Mouse (Mus musculus) limb, embryonic 14.5 days (tissue): Measurements from ENCODE around the gene Epha10. TPM values are rescaled to one million over a fixed set of nuclear protein-coding genes. Genes with fewer than 3 reads are reported as not detected.
A peak's percentile ranks its signal among the peaks of the same experiment; 100 is the strongest.
"Not testable (repeated sequence)": the region's sequence is repeated elsewhere in the genome, so short reads cannot be mapped to it uniquely, and the experiment has no call there.

Source experiments
- ATAC-seq: fragments of 200-750 bp; cut with Nextera tagmentation; 2 replicates; pipeline ENCODE4 v1.8.0; 2017; ENCODE audit warnings: low read depth, moderate number of reproducible peaks, moderate TSS enrichment; ENCODE audit not compliant: low FRiP score
- DNase-seq: peaks from one replicate; pipeline ENCODE4 v3.0.0-alpha.2; 2015; ENCODE audit warnings: low spot score
- H3K27ac ChIP-seq: fragments of 300-500 bp; sonication (generic); replicated peaks from 2 replicates; pipeline ENCODE4 v1.5.1; 2014; ENCODE audit warnings: low read depth, mild to moderate bottlenecking, low read length, moderate library complexity, mixed read lengths
- H3K27me3 ChIP-seq: fragments of 300-500 bp; sonication (generic); 2 replicates; pipeline ENCODE4 v1.6.1; 2014; ENCODE audit warnings: low read length, mixed read lengths; ENCODE audit not compliant: control insufficient read depth, insufficient read depth
- H3K36me3 ChIP-seq: fragments of 300-500 bp; sonication (generic); 2 replicates; pipeline ENCODE4 v1.6.1; 2014; ENCODE audit warnings: mild to moderate bottlenecking, low read length, moderate library complexity, mixed read lengths; ENCODE audit not compliant: control insufficient read depth, insufficient read depth
- H3K4me1 ChIP-seq: fragments of 300-500 bp; sonication (generic); 2 replicates; pipeline ENCODE4 v1.6.1; 2014; ENCODE audit warnings: antibody characterized with exemption, low read length, mixed read lengths; ENCODE audit not compliant: control insufficient read depth, insufficient read depth
- H3K4me2 ChIP-seq: fragments of 300-500 bp; sonication (generic); replicated peaks from 2 replicates; pipeline ENCODE4 v1.6.1; 2014; ENCODE audit warnings: low read depth, mild to moderate bottlenecking, low read length, moderate library complexity; ENCODE audit not compliant: severe bottlenecking
- H3K4me3 ChIP-seq: fragments of 300-500 bp; sonication (generic); replicated peaks from 2 replicates; pipeline ENCODE4 v1.5.1; 2014; ENCODE audit warnings: low read length
- H3K9ac ChIP-seq: fragments of 300-500 bp; sonication (generic); 2 replicates; pipeline ENCODE4 v1.6.1; 2014; ENCODE audit warnings: mild to moderate bottlenecking, low read depth, low read length, moderate library complexity; ENCODE audit not compliant: severe bottlenecking
- H3K9me3 ChIP-seq: fragments of 300-500 bp; sonication (generic); 2 replicates; pipeline ENCODE4 v1.6.1; 2016; ENCODE audit warnings: low read length; ENCODE audit not compliant: control insufficient read depth
- POLR2A ChIP-seq: fragments of 200-500 bp; IDR thresholded peaks from 2 replicates; pipeline ENCODE4 v1.8.0; 2012; ENCODE audit warnings: inconsistent platforms, mild to moderate bottlenecking, moderate library complexity, borderline replicate concordance; ENCODE audit not compliant: insufficient read depth, insufficient read length; ENCODE audit errors: extremely low read depth
- WGBS: fragments of 180-500 bp; shearing (Covaris S2); extraction: QIAGEN DNeasy Blood & Tissue Kit; methylation state at CpG from one replicate; pipeline ENCODE4 v1.1.7; 2014; 5-methylcytosine and 5-hydroxymethylcytosine counted together
- polyA plus RNA-seq, 2 experiments: library from polyadenylated mRNA; depleted of rRNA in 1 of 2; stranded (reverse) in 1 of 2; unstranded in 1 of 2; fragments of >200 nt; fragmentation: Nextera tagmentation in 1 of 2; extraction: Ambion mirVana in 1 of 2; gene quantifications; 2 replicates each; pipeline versions ENCODE4 v1.2.1 to v1.2.3; 2012 to 2014

Gene Epha10
- polyA plus RNA-seq, 2 experiments, result 0.21 TPM; not detected in 1

DNA sequence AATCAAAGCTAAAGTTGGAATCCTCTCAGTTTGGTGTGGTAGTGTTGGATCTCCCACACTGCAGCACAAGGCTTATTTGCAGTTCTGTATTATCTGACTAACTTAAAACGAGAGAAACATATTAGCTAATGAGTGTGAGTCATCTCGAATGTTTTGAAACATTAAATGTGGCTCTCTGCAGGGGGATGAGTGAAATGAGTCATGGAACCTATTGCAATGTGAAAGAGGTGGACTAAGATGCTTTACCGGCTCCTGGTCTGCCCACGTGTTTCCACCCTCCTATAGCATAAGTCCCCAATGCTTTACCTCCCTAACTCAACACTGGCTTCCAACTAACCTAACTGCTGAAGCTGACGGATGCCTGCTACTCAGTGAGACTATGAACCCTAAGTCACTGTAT, 47.4 kb downstream of the Epha10 start:
- no peak overlapping the region for H3K9ac ChIP-seq
- ATAC-seq, result no peak
- TF ChIP-seq POLR2A, result no peak
- no peak overlapping the region for H3K27ac ChIP-seq
- no peak for DNase-seq
- no peak overlapping the region for H3K4me2 ChIP-seq
- no peak overlapping the region for H3K4me3 ChIP-seq
- 89% methylated on average over 5 of the region's 5 CpGs for WGBS
- H3K4me1 ChIP-seq, result no peaks in the 10 kb centered on the region
- H3K27me3 ChIP-seq, result no peaks in the 10 kb centered on the region
- peaks cover 76% of the 10 kb centered on the region for H3K36me3 ChIP-seq
- no peaks in the 10 kb centered on the region for H3K9me3 ChIP-seq

DNA sequence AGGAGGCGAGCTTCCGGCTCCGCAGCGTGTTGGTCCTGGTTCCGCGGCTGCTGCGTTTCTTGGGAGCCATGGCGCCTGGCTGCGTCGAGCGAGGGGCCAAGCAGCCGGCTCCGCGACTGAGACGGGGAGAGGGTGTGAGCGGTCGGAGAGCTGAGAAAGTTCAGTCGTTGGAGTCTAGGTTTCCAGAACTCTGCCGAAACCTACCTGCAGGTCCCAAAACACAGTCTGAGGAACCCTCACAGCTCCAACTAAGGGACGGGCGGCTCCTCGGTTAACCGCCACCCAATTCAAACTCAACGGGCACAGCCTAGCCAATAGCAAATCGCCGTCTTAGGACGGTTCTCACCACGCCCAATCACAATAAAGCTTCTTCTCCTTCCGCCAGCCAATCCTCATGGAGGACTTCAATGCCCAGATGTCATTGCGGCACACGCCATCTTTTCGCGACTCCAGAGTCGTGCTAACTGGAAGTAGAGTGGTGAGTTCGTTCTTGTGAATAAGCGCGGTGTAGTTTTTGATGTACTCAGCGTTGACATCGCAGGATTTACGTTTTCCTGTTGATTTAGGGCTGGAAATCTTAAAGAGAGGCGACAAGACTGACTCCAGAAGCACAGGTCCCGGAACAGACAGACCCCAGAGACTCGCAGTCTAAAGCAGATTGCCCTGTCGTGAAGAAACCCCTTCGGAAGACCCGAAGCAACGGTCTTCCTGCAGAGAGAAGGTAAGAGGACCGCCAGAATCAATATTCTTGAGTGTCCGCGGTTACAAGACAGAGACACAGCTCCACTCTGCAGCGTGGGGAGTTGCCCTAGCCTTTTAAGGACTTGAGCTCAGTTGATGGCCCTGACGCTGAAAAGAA, 56.1 kb downstream of the Epha10 start, which contains the start of gene 9930104L06Rik:
Gene 9930104L06Rik, plus strand, starts transcription at position 436 of the 859 bp plus-strand sequence.
- peak; percentile 32; the same call in 1 of the 2 replicates for TF ChIP-seq POLR2A
- H3K4me1 ChIP-seq, result peaks cover 10% of the 10 kb centered on the region
- H3K4me2 ChIP-seq, result peak within 1 kb of the TSS; percentile 70
- H3K9me3 ChIP-seq, result no peaks in the 10 kb centered on the region
- no peaks in the 10 kb centered on the region for H3K27me3 ChIP-seq
- peak within 1 kb of the TSS; percentile 77 for H3K4me3 ChIP-seq
- H3K9ac ChIP-seq, result peak within 1 kb of the TSS; percentile 66
- H3K27ac ChIP-seq, result no peak within 1 kb of the TSS
- peaks cover 19% of the 10 kb centered on the region; the same call in 1 of the 2 replicates for H3K36me3 ChIP-seq
- peak; percentile 100 for ATAC-seq
- DNase-seq, result peak; percentile 99
- WGBS, result under 1% methylated on average over 52 of the region's 52 CpGs

DNA sequence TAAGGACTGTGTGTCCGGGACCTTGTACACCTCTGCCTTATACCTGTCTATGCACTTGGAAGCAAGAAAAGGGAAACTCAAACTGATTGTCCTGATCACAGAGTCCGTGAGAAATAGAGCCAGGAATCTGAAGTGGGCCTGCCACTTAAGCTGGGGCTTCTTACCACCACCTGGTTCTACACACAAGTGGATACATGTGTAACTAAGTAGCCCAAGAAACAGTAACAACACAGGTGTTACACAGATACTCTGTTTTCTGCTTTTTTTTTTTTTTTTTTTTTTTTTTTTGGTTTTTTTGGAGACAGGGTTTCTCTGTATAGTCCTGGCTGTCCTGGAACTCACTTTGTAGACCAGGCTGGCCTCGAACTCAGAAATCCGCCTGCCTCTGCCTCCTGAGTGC, 58.5 kb downstream of the Epha10 start, which contains the start of gene Cdca8:
Gene Cdca8, minus strand, starts transcription at position 101 of the 400 bp plus-strand sequence.
- H3K9ac ChIP-seq, H3K4me2 ChIP-seq, ATAC-seq, DNase-seq, H3K9me3 ChIP-seq, H3K27ac ChIP-seq, H3K27me3 ChIP-seq, H3K4me3 ChIP-seq: not testable (repeated sequence)
- WGBS, result 83% methylated on average over 4 of the region's 4 CpGs
- peaks cover 29% of the 10 kb centered on the region for H3K36me3 ChIP-seq
- peaks cover 10% of the 10 kb centered on the region for H3K4me1 ChIP-seq

DNA sequence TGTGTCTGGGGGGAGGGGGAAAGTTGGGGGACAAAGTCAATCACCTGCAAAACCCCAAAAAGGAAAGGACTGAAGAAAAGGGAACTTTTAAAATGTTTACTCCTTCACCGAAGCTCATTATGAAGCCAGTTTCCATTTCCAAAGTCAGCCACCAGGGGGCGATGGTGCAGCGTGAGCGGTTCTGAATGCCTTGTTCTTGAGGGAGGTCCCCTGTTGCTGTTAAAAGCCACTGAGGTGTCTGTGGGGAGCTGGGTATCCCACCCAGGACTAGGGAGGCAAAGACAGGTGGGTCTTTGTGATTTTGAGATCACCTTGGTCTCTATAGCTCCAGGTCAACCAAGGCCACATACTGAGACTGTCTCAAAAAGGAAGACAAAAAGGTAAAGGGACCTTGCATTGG, 62.3 kb downstream of the Epha10 start:
- peak; percentile 77 for DNase-seq
- no peak overlapping the region for H3K27ac ChIP-seq
- TF ChIP-seq POLR2A, result no peak
- H3K4me3 ChIP-seq, result no peak overlapping the region
- H3K9ac ChIP-seq, result no peak overlapping the region
- 7% methylated on average over 4 of the region's 4 CpGs for WGBS
- 0 out of 2 replicates have a peak, but pooled peaks have one; percentile 14 for ATAC-seq
- no peaks in the 10 kb centered on the region for H3K9me3 ChIP-seq
- H3K4me2 ChIP-seq, result no peak overlapping the region
- no peaks in the 10 kb centered on the region for H3K27me3 ChIP-seq
- H3K36me3 ChIP-seq, result peaks cover 29% of the 10 kb centered on the region
- no peaks in the 10 kb centered on the region for H3K4me1 ChIP-seq

DNA sequence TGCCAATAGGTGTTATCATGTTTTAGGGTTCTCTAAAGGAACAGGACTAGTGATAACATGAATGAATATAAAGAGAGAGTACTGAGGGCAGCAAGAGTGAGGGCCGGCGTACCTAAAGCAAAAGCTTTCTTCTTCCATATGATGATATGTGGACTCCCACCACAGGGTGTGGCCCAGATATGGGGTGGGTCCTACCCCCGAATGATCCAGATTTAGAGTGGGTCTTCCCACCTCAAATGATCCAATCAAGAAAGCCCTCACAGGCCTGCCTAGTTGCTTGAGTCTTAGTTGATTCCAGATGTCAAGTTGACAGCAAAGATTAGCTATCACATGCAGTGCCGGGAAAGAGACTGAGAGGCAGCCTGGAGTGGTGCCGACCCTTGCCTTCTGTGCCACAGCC, 63.1 kb downstream of the Epha10 start:
- DNase-seq (no peak), ATAC-seq (no peak)
- Histone ChIP-seq H3K4me2 (no peak overlapping the region), H3K27ac (no peak overlapping the region), H3K4me3 (no peak overlapping the region), H3K9ac (no peak overlapping the region), H3K9me3 (no peaks in the 10 kb centered on the region), H3K27me3 (peaks cover 6% of the 10 kb centered on the region; the same call in 1 of the 2 replicates), H3K36me3 (peaks cover 24% of the 10 kb centered on the region), H3K4me1 (no peaks in the 10 kb centered on the region)
- no peak for TF ChIP-seq POLR2A
- 48% methylated on average over 5 of the region's 5 CpGs for WGBS
